18 mouse cellular contexts compared by ENCODE assay signal in genomic region chr6:29496270-29496669, GRCm38 (mm10). TPM values are rescaled to one million over a fixed set of nuclear protein-coding genes. Genes with fewer than 3 reads are reported as not detected.
DNase-seq lines count a peak whose midpoint lies in the region; ATAC-seq lines count a peak whose summit lies in the region.
"Had no signal": no experiment of that assay in that cellular context is flagged by ENCODE, and none has a peak within 500 bp of the region (broad histone marks: within the 10 kb centered on the region; RNA-seq: fewer than 3 reads in every experiment).

No protein-coding gene starts in this region.

- peaks cover 7% of the 10 kb centered on the region; the same call in 1 of the 2 replicates for H3K4me1 ChIP-seq in heart, embryonic 13.5 days
- H3K4me1 ChIP-seq in limb, embryonic 12.5 days (replicated peaks): no peaks in the 10 kb centered on the region
- peaks cover 14% of the 10 kb centered on the region for H3K4me1 ChIP-seq in limb, embryonic 10.5 days
- peaks cover 11% of the 10 kb centered on the region for H3K4me1 ChIP-seq in embryonic facial prominence, embryonic 10.5 days
- peaks cover 6% of the 10 kb centered on the region; the same call in 1 of the 2 replicates for H3K4me1 ChIP-seq in hindbrain, embryonic 13.5 days (replicated peaks)

- intact Hi-C loops in left cerebral cortex, postnatal 4 days (cut with DNase I): no loop called here

- no peak overlapping the region for H3K4me3 ChIP-seq in heart, embryonic 13.5 days
- no peak overlapping the region for H3K4me3 ChIP-seq in limb, embryonic 12.5 days (replicated peaks)
- no peak overlapping the region for H3K4me3 ChIP-seq in limb, embryonic 10.5 days
- peak overlapping the region; percentile 29 for H3K4me3 ChIP-seq in embryonic facial prominence, embryonic 10.5 days
- H3K4me3 ChIP-seq in hindbrain, embryonic 13.5 days: peak overlapping the region; percentile 4; the same call in 1 of the 2 replicates

- no peak for DNase-seq in heart, adult 9 months (ENCODE audit: low spot score in 2 of 2)
- DNase-seq in limb, embryonic 10.5 days (ENCODE audit: low spot score): no peak
- DNase-seq in embryonic facial prominence, embryonic 10.5 days (ENCODE audit: low spot score): no peak
- DNase-seq in left cerebral cortex, postnatal 4 days: no peak
- DNase-seq in spleen, postnatal 4 days (ENCODE audit: low spot score in 2 of 2): no peak
- DNase-seq: cerebellum, adult 11 months; kidney, adult 11 months; layer of hippocampus, adult 9-11 months; lung, postnatal 14 days; spleen, adult 18-20 months; thymus, postnatal 4 days had no signal

- H3K27me3 ChIP-seq in heart, embryonic 13.5 days (replicated peaks): peaks cover 41% of the 10 kb centered on the region
- peaks cover 14% of the 10 kb centered on the region for H3K27me3 ChIP-seq in limb, embryonic 12.5 days
- H3K27me3 ChIP-seq in limb, embryonic 10.5 days (ENCODE audit: low read depth, poor library complexity, severe bottlenecking): peaks cover 32% of the 10 kb centered on the region
- peaks cover 68% of the 10 kb centered on the region for H3K27me3 ChIP-seq in embryonic facial prominence, embryonic 10.5 days (replicated peaks; ENCODE audit: low read depth, poor library complexity, severe bottlenecking)
- H3K27me3 ChIP-seq in hindbrain, embryonic 13.5 days: peaks cover 69% of the 10 kb centered on the region

- 0 out of 2 replicates have a peak overlapping the region, but pooled peaks have one; percentile 10 for H3K9ac ChIP-seq in heart, embryonic 13.5 days
- H3K9ac ChIP-seq in limb, embryonic 12.5 days (replicated peaks): peak overlapping the region; percentile 42; the same call in 1 of the 2 replicates
- no peak overlapping the region; the same call in 1 of the 2 replicates for H3K9ac ChIP-seq in hindbrain, embryonic 13.5 days
- H3K9ac ChIP-seq: liver, embryonic 14.5 days had no signal

- no peaks in the 10 kb centered on the region for H3K9me3 ChIP-seq in heart, embryonic 13.5 days
- no peaks in the 10 kb centered on the region for H3K9me3 ChIP-seq in limb, embryonic 12.5 days
- H3K9me3 ChIP-seq in limb, embryonic 10.5 days (replicated peaks): no peaks in the 10 kb centered on the region
- no peaks in the 10 kb centered on the region for H3K9me3 ChIP-seq in embryonic facial prominence, embryonic 10.5 days
- H3K9me3 ChIP-seq in hindbrain, embryonic 13.5 days: no peaks in the 10 kb centered on the region

- peaks cover 5% of the 10 kb centered on the region for H3K36me3 ChIP-seq in heart, embryonic 13.5 days
- peaks cover 70% of the 10 kb centered on the region for H3K36me3 ChIP-seq in limb, embryonic 12.5 days
- H3K36me3 ChIP-seq in limb, embryonic 10.5 days: peaks cover 88% of the 10 kb centered on the region
- H3K36me3 ChIP-seq in embryonic facial prominence, embryonic 10.5 days (replicated peaks): peaks cover 50% of the 10 kb centered on the region; the same call in 1 of the 2 replicates
- 0 out of 2 replicates have a peak, but pooled peaks cover 5% of the 10 kb centered on the region for H3K36me3 ChIP-seq in hindbrain, embryonic 13.5 days

- H3K27ac ChIP-seq in heart, embryonic 13.5 days (replicated peaks): no peak overlapping the region
- H3K27ac ChIP-seq in limb, embryonic 12.5 days: no peak overlapping the region
- H3K27ac ChIP-seq in limb, embryonic 10.5 days: no peak overlapping the region
- H3K27ac ChIP-seq in embryonic facial prominence, embryonic 10.5 days (replicated peaks): no peak overlapping the region
- H3K27ac ChIP-seq in hindbrain, embryonic 13.5 days: no peak overlapping the region
- H3K27ac ChIP-seq: liver, embryonic 14.5 days; stomach, postnatal 0 days had no signal

- peak overlapping the region; percentile 36 for H3K4me2 ChIP-seq in heart, embryonic 13.5 days
- H3K4me2 ChIP-seq in limb, embryonic 12.5 days: no peak overlapping the region
- H3K4me2 ChIP-seq in hindbrain, embryonic 13.5 days: no peak overlapping the region

- no peak for ATAC-seq in heart, embryonic 13.5 days (ENCODE audit: extremely low read depth, insufficient number of reproducible peaks, low FRiP score, low TSS enrichment)
- no peak for ATAC-seq in limb, embryonic 12.5 days (ENCODE audit: insufficient number of reproducible peaks, insufficient read depth, low FRiP score, low TSS enrichment, low read depth)
- no peak for ATAC-seq in hindbrain, embryonic 13.5 days (ENCODE audit: low FRiP score)
- ATAC-seq: Patski had no signal

- 26% methylated on average over 25 of the region's 25 CpGs for WGBS in heart, embryonic 13.5 days
- 39% methylated on average over 25 of the region's 25 CpGs for WGBS in limb, embryonic 12.5 days
- 25% methylated on average over 25 of the region's 25 CpGs for WGBS in limb, embryonic 10.5 days
- whole genome bisulfite sequencing in embryonic facial prominence, embryonic 10.5 days: 12% methylated on average over 25 of the region's 25 CpGs
- 15% methylated on average over 25 of the region's 25 CpGs for WGBS in hindbrain, embryonic 13.5 days

RNA-seq across cellular contexts. Expression of gene Kcp, which starts 11.5 kb away (rescaled TPM):
- 11.9 and 13.0 TPM in 2 replicates for polyA plus RNA-seq in heart, embryonic 13.5 days (2015; fragmentation: Nextera tagmentation; extraction: Ambion mirVana)
- polyA plus RNA-seq in limb, embryonic 12.5 days (2016; fragmentation: Nextera tagmentation; extraction: Ambion mirVana): 38.7 and 41.6 TPM in 2 replicates
- polyA plus RNA-seq in limb, embryonic 10.5 days (2016; fragmentation: Nextera tagmentation; extraction: Ambion mirVana): 37.2 and 43.9 TPM in 2 replicates
- polyA plus RNA-seq in embryonic facial prominence, embryonic 10.5 days (2016; fragmentation: Nextera tagmentation; extraction: Ambion mirVana): 18.5 and 21.2 TPM in 2 replicates
- 20.1 and 20.5 TPM in 2 replicates for polyA plus RNA-seq in hindbrain, embryonic 13.5 days (2015; fragmentation: Nextera tagmentation; extraction: Ambion mirVana)
- 10 to 100 TPM; 20.6 to 23.8 TPM for total RNA-seq in left cerebral cortex, postnatal 4 days (2021)

RNA-seq across cellular contexts. Expression of gene Atp6v1fnb, which starts 25.0 kb away (rescaled TPM):
- polyA plus RNA-seq in heart, embryonic 13.5 days (2015; fragmentation: Nextera tagmentation; extraction: Ambion mirVana): not detected in 2 replicates
- polyA plus RNA-seq in limb, embryonic 12.5 days (2016; fragmentation: Nextera tagmentation; extraction: Ambion mirVana): 0.64 TPM in 1 of 2 replicates, not detected in the other
- 0.34 TPM in 1 of 2 replicates, not detected in the other for polyA plus RNA-seq in limb, embryonic 10.5 days (2016; fragmentation: Nextera tagmentation; extraction: Ambion mirVana)
- polyA plus RNA-seq in embryonic facial prominence, embryonic 10.5 days (2016; fragmentation: Nextera tagmentation; extraction: Ambion mirVana): 0.28 TPM in 1 of 2 replicates, not detected in the other
- polyA plus RNA-seq in hindbrain, embryonic 13.5 days (2015; fragmentation: Nextera tagmentation; extraction: Ambion mirVana): 0.57 and 1.0 TPM in 2 replicates
- under 1 TPM in 1 of 2 experiments, not detected in 1; 0.93 TPM for total RNA-seq in left cerebral cortex, postnatal 4 days (2021)
- total RNA-seq: heart, postnatal 25 days had no signal
- polyA plus RNA-seq: liver, embryonic 14.5 days; Patski; stomach, postnatal 0 days had no signal

RNA-seq across cellular contexts. Expression of gene Atp6v1f, which starts 28.8 kb away (rescaled TPM):
- 199 and 231 TPM in 2 replicates for polyA plus RNA-seq in heart, embryonic 13.5 days (2015; fragmentation: Nextera tagmentation; extraction: Ambion mirVana)
- 208 and 216 TPM in 2 replicates for polyA plus RNA-seq in limb, embryonic 12.5 days (2016; fragmentation: Nextera tagmentation; extraction: Ambion mirVana)
- polyA plus RNA-seq in limb, embryonic 10.5 days (2016; fragmentation: Nextera tagmentation; extraction: Ambion mirVana): 185 and 196 TPM in 2 replicates
- polyA plus RNA-seq in embryonic facial prominence, embryonic 10.5 days (2016; fragmentation: Nextera tagmentation; extraction: Ambion mirVana): 206 and 207 TPM in 2 replicates
- 337 and 340 TPM in 2 replicates for polyA plus RNA-seq in hindbrain, embryonic 13.5 days (2015; fragmentation: Nextera tagmentation; extraction: Ambion mirVana)
- 100 to 1,000 TPM; 183 to 190 TPM for total RNA-seq in left cerebral cortex, postnatal 4 days (2021)

RNA-seq across cellular contexts. Expression of gene Irf5, which starts 30.2 kb away (rescaled TPM):
- 7.4 and 7.9 TPM in 2 replicates for polyA plus RNA-seq in heart, embryonic 13.5 days (2015; fragmentation: Nextera tagmentation; extraction: Ambion mirVana)
- 1.7 and 2.2 TPM in 2 replicates for polyA plus RNA-seq in limb, embryonic 12.5 days (2016; fragmentation: Nextera tagmentation; extraction: Ambion mirVana)
- polyA plus RNA-seq in limb, embryonic 10.5 days (2016; fragmentation: Nextera tagmentation; extraction: Ambion mirVana): 3.2 and 4.2 TPM in 2 replicates
- 2.3 and 2.7 TPM in 2 replicates for polyA plus RNA-seq in embryonic facial prominence, embryonic 10.5 days (2016; fragmentation: Nextera tagmentation; extraction: Ambion mirVana)
- polyA plus RNA-seq in hindbrain, embryonic 13.5 days (2015; fragmentation: Nextera tagmentation; extraction: Ambion mirVana): 2.1 and 2.7 TPM in 2 replicates
- 1 to 10 TPM; 1.1 to 2.1 TPM for total RNA-seq in left cerebral cortex, postnatal 4 days (2021)

Comparison
In these comparisons a context has a peak if more than half of its experiments do, and no peak if none do; other contexts are left out.
1. H3K4me3 ChIP-seq: peak in embryonic facial prominence, embryonic 10.5 days (single experiment) and hindbrain, embryonic 13.5 days (single experiment); none in heart, embryonic 13.5 days (single experiment), limb, embryonic 12.5 days (single experiment) and limb, embryonic 10.5 days (single experiment).